Mouse (Mus musculus) spleen, adult 10 weeks (tissue): Measurements from ENCODE around the gene Zfp606. TPM values are rescaled to one million over a fixed set of nuclear protein-coding genes. Genes with fewer than 3 reads are reported as not detected.

Experiments used
- polyA plus RNA-seq: library from polyadenylated mRNA; stranded (reverse); fragments of 350-450 nt; fragmentation: Illumina TruSeq; extraction: RNeasy Lipid Tissue Mini Kit (QIAGEN cat#74804); gene quantifications from one replicate; pipeline ENCODE4 v1.2.3, GENCODE M21; 2015; ENCODE audit warnings: low replicate concordance; ENCODE audit not compliant: insufficient read depth

Gene Zfp606
- 18.8 TPM for polyA plus RNA-seq

GRCm38 (mm10) chr7:12478158-12479008, at the start of gene Zfp606:
Gene Zfp606 (plus strand): TSS chr7:12478293.

DNA sequence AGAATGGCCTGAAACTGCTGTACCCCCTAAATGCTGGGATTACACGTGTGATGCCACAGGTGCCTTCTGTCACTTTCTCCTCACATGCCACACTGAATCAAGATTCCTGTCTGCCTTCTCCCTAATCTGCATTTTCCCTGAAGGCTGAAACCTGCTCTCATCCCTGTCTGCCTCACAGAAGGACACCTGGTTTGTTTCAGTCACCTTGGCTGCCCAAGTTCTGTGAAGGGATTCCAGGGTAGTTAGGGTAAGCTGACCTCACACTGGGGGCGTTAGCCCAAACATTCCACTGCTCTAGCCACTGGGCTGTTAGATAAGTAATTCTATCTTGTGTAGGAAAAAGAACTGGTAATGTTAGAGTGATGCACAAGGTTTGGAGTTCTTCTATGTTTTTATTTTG, 34.1 kb downstream of the Zfp606 start, which contains the start of gene 2900092C05Rik:
TSS of gene 2900092C05Rik (plus strand) at position 301 of the 400 bp plus-strand sequence.

Other genes with a start within 250 kb of the Zfp606 start
- gene Vmn1r81, start 210.0 kb upstream of the Zfp606 start, polyA plus RNA-seq: not detected
- not detected for gene Vmn1r82, start 177.9 kb upstream of the Zfp606 start, polyA plus RNA-seq
- gene Vmn1r83, start 148.8 kb upstream of the Zfp606 start, polyA plus RNA-seq: not detected
- gene Vmn1r84, start 109.0 kb upstream of the Zfp606 start, polyA plus RNA-seq: not detected
- gene Zfp551, start 55.5 kb upstream of the Zfp606 start, polyA plus RNA-seq: 3.5 TPM
- gene 2900092C05Rik, start 34.2 kb downstream of the Zfp606 start, polyA plus RNA-seq: not detected
- not detected for gene Vmn2r53, start 130.5 kb downstream of the Zfp606 start, polyA plus RNA-seq
- not detected for gene Vmn2r54, start 162.0 kb downstream of the Zfp606 start, polyA plus RNA-seq
- gene Vmn2r55, start 206.7 kb downstream of the Zfp606 start, polyA plus RNA-seq: not detected